9 mouse cellular contexts compared by ENCODE assay signal in genomic region chr6:96797451-96797850, GRCm38 (mm10).
"Had no signal": no experiment of that assay in that cellular context is flagged by ENCODE, and none has a peak within 500 bp of the region (broad histone marks: within the 10 kb centered on the region; RNA-seq: fewer than 3 reads in every experiment).

No protein-coding gene starts in this region.

- DNase-seq: liver, embryonic 13.5 days; liver, postnatal 0 days; lung, adult 2 months; lung, postnatal 14 days; lung, postnatal 36 days; right cerebral cortex, postnatal 14 days; thymus, adult 18-20 months; thymus, postnatal 14 days; thymus, postnatal 36 days had no signal
